Mouse (Mus musculus) limb, embryonic 14.5 days (tissue): ENCODE measurements at regions not wholly inside any gene's neighbourhood (a gene's known extent, or its start where the extent isn't known, plus 50 kb on each side); places are given as distances from the start of the nearest gene placed in this dataset.

Experiments
- ATAC-seq: fragments of 200-750 bp; cut with Nextera tagmentation; 2 replicates; pipeline ENCODE4 v1.8.0; 2017; ENCODE audit warnings: low read depth, moderate number of reproducible peaks, moderate TSS enrichment; ENCODE audit not compliant: low FRiP score
- DNase-seq: peaks from one replicate; pipeline ENCODE4 v3.0.0-alpha.2; 2015; ENCODE audit warnings: low spot score
- H3K27ac ChIP-seq: fragments of 300-500 bp; sonication (generic); replicated peaks from 2 replicates; pipeline ENCODE4 v1.5.1; 2014; ENCODE audit warnings: low read depth, mild to moderate bottlenecking, low read length, moderate library complexity, mixed read lengths
- H3K27me3 ChIP-seq: fragments of 300-500 bp; sonication (generic); 2 replicates; pipeline ENCODE4 v1.6.1; 2014; ENCODE audit warnings: low read length, mixed read lengths; ENCODE audit not compliant: control insufficient read depth, insufficient read depth
- H3K36me3 ChIP-seq: fragments of 300-500 bp; sonication (generic); 2 replicates; pipeline ENCODE4 v1.6.1; 2014; ENCODE audit warnings: mild to moderate bottlenecking, low read length, moderate library complexity, mixed read lengths; ENCODE audit not compliant: control insufficient read depth, insufficient read depth
- H3K4me1 ChIP-seq: fragments of 300-500 bp; sonication (generic); 2 replicates; pipeline ENCODE4 v1.6.1; 2014; ENCODE audit warnings: antibody characterized with exemption, low read length, mixed read lengths; ENCODE audit not compliant: control insufficient read depth, insufficient read depth
- H3K4me2 ChIP-seq: fragments of 300-500 bp; sonication (generic); replicated peaks from 2 replicates; pipeline ENCODE4 v1.6.1; 2014; ENCODE audit warnings: low read depth, mild to moderate bottlenecking, low read length, moderate library complexity; ENCODE audit not compliant: severe bottlenecking
- H3K4me3 ChIP-seq: fragments of 300-500 bp; sonication (generic); replicated peaks from 2 replicates; pipeline ENCODE4 v1.5.1; 2014; ENCODE audit warnings: low read length
- H3K9ac ChIP-seq: fragments of 300-500 bp; sonication (generic); 2 replicates; pipeline ENCODE4 v1.6.1; 2014; ENCODE audit warnings: mild to moderate bottlenecking, low read depth, low read length, moderate library complexity; ENCODE audit not compliant: severe bottlenecking
- H3K9me3 ChIP-seq: fragments of 300-500 bp; sonication (generic); 2 replicates; pipeline ENCODE4 v1.6.1; 2016; ENCODE audit warnings: low read length; ENCODE audit not compliant: control insufficient read depth
- POLR2A ChIP-seq: fragments of 200-500 bp; IDR thresholded peaks from 2 replicates; pipeline ENCODE4 v1.8.0; 2012; ENCODE audit warnings: inconsistent platforms, mild to moderate bottlenecking, moderate library complexity, borderline replicate concordance; ENCODE audit not compliant: insufficient read depth, insufficient read length; ENCODE audit errors: extremely low read depth
- WGBS: fragments of 180-500 bp; shearing (Covaris S2); extraction: QIAGEN DNeasy Blood & Tissue Kit; methylation state at CpG from one replicate; pipeline ENCODE4 v1.1.7; 2014; 5-methylcytosine and 5-hydroxymethylcytosine counted together

GRCm38 (mm10) chr3:54517251-54517650, 156.3 kb downstream of the Postn start:
- DNase-seq (no peak), ATAC-seq (no peak)
- H3K9me3 ChIP-seq = peaks cover 14% of the 10 kb centered on the region; the same call in 1 of the 2 replicates
- no peaks in the 10 kb centered on the region for H3K27me3 ChIP-seq
- no peak overlapping the region for H3K27ac ChIP-seq
- WGBS = 77% methylated on average over 3 of the region's 3 CpGs
- no peak overlapping the region for H3K4me2 ChIP-seq
- H3K4me3 ChIP-seq = no peak overlapping the region
- no peaks in the 10 kb centered on the region for H3K4me1 ChIP-seq
- no peak overlapping the region for H3K9ac ChIP-seq
- no peaks in the 10 kb centered on the region for H3K36me3 ChIP-seq
- TF ChIP-seq POLR2A = no peak

- Histone ChIP-seq H3K4me1 (no peaks in the 10 kb centered on the region), H3K4me2 (no peak overlapping the region), H3K27me3 (no peaks in the 10 kb centered on the region), H3K36me3 (no peaks in the 10 kb centered on the region), H3K9ac (no peak overlapping the region), H3K9me3 (peaks cover 19% of the 10 kb centered on the region), H3K27ac (no peak overlapping the region), H3K4me3 (no peak overlapping the region)
- 77% methylated on average over 2 of the region's 2 CpGs for WGBS
- DNase-seq (no peak), ATAC-seq (no peak)
- TF ChIP-seq POLR2A = no peak
Measured at GRCm38 (mm10) chr3:54522716-54523115, 161.8 kb downstream of the Postn start.

GRCm38 (mm10) chr3:54526618-54527017, 165.7 kb downstream of the Postn start:
- TF ChIP-seq POLR2A = no peak
- ATAC-seq (no peak), DNase-seq (peak; percentile 42)
- Histone ChIP-seq H3K9me3 (peaks cover 8% of the 10 kb centered on the region), H3K4me3 (no peak overlapping the region), H3K4me1 (no peaks in the 10 kb centered on the region), H3K27me3 (no peaks in the 10 kb centered on the region), H3K9ac (no peak overlapping the region), H3K4me2 (no peak overlapping the region), H3K36me3 (no peaks in the 10 kb centered on the region), H3K27ac (no peak overlapping the region)
- WGBS = 69% methylated on average over 4 of the region's 4 CpGs

GRCm38 (mm10) chr3:54528292-54528691, 164.3 kb upstream of the Supt20 start:
- 78% methylated on average over 3 of the region's 3 CpGs for WGBS
- no peak overlapping the region for H3K4me3 ChIP-seq
- peaks cover 8% of the 10 kb centered on the region for H3K9me3 ChIP-seq
- H3K27me3 ChIP-seq = no peaks in the 10 kb centered on the region
- TF ChIP-seq POLR2A = no peak
- DNase-seq (no peak), ATAC-seq (no peak)
- H3K4me1 ChIP-seq = no peaks in the 10 kb centered on the region
- no peaks in the 10 kb centered on the region for H3K36me3 ChIP-seq
- no peak overlapping the region for H3K9ac ChIP-seq
- H3K27ac ChIP-seq = no peak overlapping the region
- H3K4me2 ChIP-seq = no peak overlapping the region

GRCm38 (mm10) chr3:54530251-54530650, 162.4 kb upstream of the Supt20 start:
- no peak overlapping the region for H3K4me2 ChIP-seq
- no peak for ATAC-seq
- no peak overlapping the region for H3K9ac ChIP-seq
- H3K36me3 ChIP-seq = no peaks in the 10 kb centered on the region
- no peaks in the 10 kb centered on the region for H3K4me1 ChIP-seq
- 0 out of 2 replicates have a peak overlapping the region, but pooled peaks have one; percentile 8 for H3K27ac ChIP-seq
- no peaks in the 10 kb centered on the region for H3K27me3 ChIP-seq
- 58% methylated on average over 6 of the region's 6 CpGs for WGBS
- H3K9me3 ChIP-seq = peaks cover 8% of the 10 kb centered on the region
- TF ChIP-seq POLR2A = no peak
- no peak for DNase-seq
- H3K4me3 ChIP-seq = no peak overlapping the region

GRCm38 (mm10) chr3:54535361-54535760, 157.2 kb upstream of the Supt20 start:
- no peaks in the 10 kb centered on the region; the same call in 1 of the 2 replicates for H3K4me1 ChIP-seq
- TF ChIP-seq POLR2A = no peak
- no peak overlapping the region for H3K4me3 ChIP-seq
- H3K9ac ChIP-seq = no peak overlapping the region
- H3K36me3 ChIP-seq = no peaks in the 10 kb centered on the region
- WGBS = 62% methylated on average over 7 of the region's 7 CpGs
- no peaks in the 10 kb centered on the region for H3K9me3 ChIP-seq
- no peak overlapping the region for H3K27ac ChIP-seq
- no peak overlapping the region for H3K4me2 ChIP-seq
- ATAC-seq (peak; percentile 37), DNase-seq (peak; percentile 68)
- no peaks in the 10 kb centered on the region for H3K27me3 ChIP-seq
